Mouse (Mus musculus): ENCODE measurements around the gene Plxnd1. TPM values are rescaled to one million over a fixed set of nuclear protein-coding genes. Genes with fewer than 3 reads are reported as not detected.

The Plxnd1 gene
- polyA plus RNA-seq, 1 experiment from 2014 or later = 33.1 TPM

- H3K4me1 ChIP-seq = peaks cover 32% of the 10 kb centered on the region
- 0 out of 2 replicates have a peak, but pooled peaks cover 2% of the 10 kb centered on the region for H3K9me3 ChIP-seq
- no peaks in the 10 kb centered on the region for H3K36me3 ChIP-seq
- H3K27me3 ChIP-seq = no peaks in the 10 kb centered on the region
- no peak for ATAC-seq (ENCODE audit: insufficient number of reproducible peaks, insufficient read depth, low FRiP score, low TSS enrichment)
- no peak overlapping the region for H3K4me3 ChIP-seq
- H3K27ac ChIP-seq = no peak overlapping the region
- no peak overlapping the region for H3K4me2 ChIP-seq (replicated peaks)
- 89% methylated on average over 4 of the region's 4 CpGs for WGBS
- no peak overlapping the region for H3K9ac ChIP-seq
These were observed 39.6 kb downstream of the Plxnd1 start for GRCm38 (mm10) chr6:115955169-115955568.

- Histone ChIP-seq H3K4me1 (peaks cover 31% of the 10 kb centered on the region), H3K4me2 (replicated peaks) (no peak overlapping the region)
- 76% methylated on average over 9 of the region's 9 CpGs for WGBS
These were observed 40.2 kb downstream of the Plxnd1 start for GRCm38 (mm10) chr6:115954506-115955074.

GRCm38 (mm10) chr6:115946389-115946788, 48.4 kb downstream of the Plxnd1 start:
- Histone ChIP-seq H3K9me3 (no peaks in the 10 kb centered on the region), H3K9ac (no peak overlapping the region), H3K4me1 (peaks cover 11% of the 10 kb centered on the region), H3K36me3 (no peaks in the 10 kb centered on the region), H3K4me2 (replicated peaks) (no peak overlapping the region), H3K4me3 (no peak overlapping the region), H3K27ac (0 out of 2 replicates have a peak overlapping the region, but pooled peaks have one; percentile 31), H3K27me3 (no peaks in the 10 kb centered on the region)
- ATAC-seq (ENCODE audit: insufficient number of reproducible peaks, insufficient read depth, low FRiP score, low TSS enrichment) = no peak
- 58% methylated on average over 6 of the region's 6 CpGs for WGBS

More at GRCm38 (mm10) chr6:115954506-115955074, 40.2 kb downstream of the Plxnd1 start:
- H3K9ac ChIP-seq = no peak overlapping the region
- H3K4me3 ChIP-seq = no peak overlapping the region
- no peak overlapping the region for H3K27ac ChIP-seq
- no peak for ATAC-seq (ENCODE audit: insufficient number of reproducible peaks, insufficient read depth, low FRiP score, low TSS enrichment)
- H3K27me3 ChIP-seq = no peaks in the 10 kb centered on the region
- 0 out of 2 replicates have a peak, but pooled peaks cover 2% of the 10 kb centered on the region for H3K9me3 ChIP-seq
- H3K36me3 ChIP-seq = no peaks in the 10 kb centered on the region

- Histone ChIP-seq H3K9ac (no peak overlapping the region), H3K27ac (no peak overlapping the region), H3K36me3 (no peaks in the 10 kb centered on the region), H3K4me2 (replicated peaks) (no peak overlapping the region), H3K4me1 (peaks cover 15% of the 10 kb centered on the region), H3K27me3 (no peaks in the 10 kb centered on the region), H3K9me3 (no peaks in the 10 kb centered on the region), H3K4me3 (no peak overlapping the region)
- WGBS = 80% methylated on average over 8 of the region's 8 CpGs
- no peak for ATAC-seq (ENCODE audit: insufficient number of reproducible peaks, insufficient read depth, low FRiP score, low TSS enrichment)
These were observed 49.2 kb downstream of the Plxnd1 start for GRCm38 (mm10) chr6:115945633-115946032.

- no peaks in the 10 kb centered on the region for H3K9me3 ChIP-seq
- no peak within 1 kb of the TSS for H3K4me2 ChIP-seq (replicated peaks)
- no peaks in the 10 kb centered on the region for H3K27me3 ChIP-seq
- ATAC-seq (ENCODE audit: insufficient number of reproducible peaks, insufficient read depth, low FRiP score, low TSS enrichment) = no peak
- peaks cover 15% of the 10 kb centered on the region for H3K4me1 ChIP-seq
- H3K9ac ChIP-seq = no peak within 1 kb of the TSS
- H3K4me3 ChIP-seq = no peak within 1 kb of the TSS
- no peaks in the 10 kb centered on the region for H3K36me3 ChIP-seq
- no peak within 1 kb of the TSS for H3K27ac ChIP-seq
- 79% methylated on average over 5 of the region's 5 CpGs for WGBS
These were observed 50.2 kb downstream of the Plxnd1 start, which contains the start of gene H1foo for GRCm38 (mm10) chr6:115944638-115945037. Gene H1foo, plus strand, starts transcription at chr6:115944938.

- no peaks in the 10 kb centered on the region for H3K9me3 ChIP-seq
- ATAC-seq (ENCODE audit: insufficient number of reproducible peaks, insufficient read depth, low FRiP score, low TSS enrichment) = no peak
- H3K4me1 ChIP-seq = peaks cover 15% of the 10 kb centered on the region
- H3K9ac ChIP-seq = no peak overlapping the region
- H3K4me3 ChIP-seq = no peak overlapping the region
- no peaks in the 10 kb centered on the region for H3K27me3 ChIP-seq
- WGBS = 68% methylated on average over 9 of the region's 9 CpGs
- no peaks in the 10 kb centered on the region for H3K36me3 ChIP-seq
- no peak overlapping the region for H3K4me2 ChIP-seq (replicated peaks)
- no peak overlapping the region for H3K27ac ChIP-seq
These were observed 51.0 kb downstream of the Plxnd1 start for GRCm38 (mm10) chr6:115943498-115944427.

GRCm38 (mm10) chr6:115941128-115941527, 53.7 kb downstream of the Plxnd1 start:
- H3K27me3 ChIP-seq = no peaks in the 10 kb centered on the region
- no peak overlapping the region for H3K4me2 ChIP-seq (replicated peaks)
- 11% methylated on average over 8 of the region's 12 CpGs for WGBS

GRCm38 (mm10) chr6:115940603-115941002, 54.2 kb downstream of the Plxnd1 start:
- Histone ChIP-seq H3K4me2 (replicated peaks) (no peak overlapping the region), H3K9me3 (no peaks in the 10 kb centered on the region), H3K27ac (no peak overlapping the region), H3K27me3 (no peaks in the 10 kb centered on the region), H3K4me3 (no peak overlapping the region), H3K36me3 (no peaks in the 10 kb centered on the region), H3K9ac (no peak overlapping the region), H3K4me1 (0 out of 2 replicates have a peak, but pooled peaks cover 7% of the 10 kb centered on the region)
- WGBS = 79% methylated on average over 1 of the region's 1 CpGs
- ATAC-seq (ENCODE audit: insufficient number of reproducible peaks, insufficient read depth, low FRiP score, low TSS enrichment) = no peak

More at GRCm38 (mm10) chr6:115941128-115941527, 53.7 kb downstream of the Plxnd1 start:
- no peak overlapping the region for H3K9ac ChIP-seq
- no peak for ATAC-seq (ENCODE audit: insufficient number of reproducible peaks, insufficient read depth, low FRiP score, low TSS enrichment)
- 0 out of 2 replicates have a peak, but pooled peaks cover 7% of the 10 kb centered on the region for H3K4me1 ChIP-seq
- H3K27ac ChIP-seq = no peak overlapping the region
- no peaks in the 10 kb centered on the region for H3K36me3 ChIP-seq
- no peaks in the 10 kb centered on the region for H3K9me3 ChIP-seq
- H3K4me3 ChIP-seq = no peak overlapping the region

- WGBS = 68% methylated on average over 1 of the region's 1 CpGs
- Histone ChIP-seq H3K27me3 (no peaks in the 10 kb centered on the region), H3K9me3 (no peaks in the 10 kb centered on the region), H3K4me3 (no peak overlapping the region), H3K4me2 (replicated peaks) (no peak overlapping the region), H3K27ac (no peak overlapping the region), H3K9ac (no peak overlapping the region), H3K4me1 (0 out of 2 replicates have a peak, but pooled peaks cover 7% of the 10 kb centered on the region), H3K36me3 (no peaks in the 10 kb centered on the region)
- ATAC-seq (ENCODE audit: insufficient number of reproducible peaks, insufficient read depth, low FRiP score, low TSS enrichment) = no peak
These were observed 56.0 kb downstream of the Plxnd1 start for GRCm38 (mm10) chr6:115938798-115939197.

GRCm38 (mm10) chr6:115938011-115938410, 56.8 kb downstream of the Plxnd1 start:
- H3K36me3 ChIP-seq = no peaks in the 10 kb centered on the region
- H3K9me3 ChIP-seq = no peaks in the 10 kb centered on the region
- H3K4me1 ChIP-seq = 0 out of 2 replicates have a peak, but pooled peaks cover 7% of the 10 kb centered on the region
- 86% methylated on average over 2 of the region's 2 CpGs for WGBS
- H3K4me2 ChIP-seq (replicated peaks) = no peak overlapping the region
- H3K27ac ChIP-seq = no peak overlapping the region
- no peak overlapping the region for H3K4me3 ChIP-seq
- no peak overlapping the region for H3K9ac ChIP-seq
- H3K27me3 ChIP-seq = no peaks in the 10 kb centered on the region
- no peak for ATAC-seq (ENCODE audit: insufficient number of reproducible peaks, insufficient read depth, low FRiP score, low TSS enrichment)

- Histone ChIP-seq H3K4me1 (no peaks in the 10 kb centered on the region), H3K4me2 (replicated peaks) (no peak overlapping the region), H3K9ac (no peak overlapping the region), H3K27ac (no peak overlapping the region), H3K4me3 (no peak overlapping the region), H3K36me3 (no peaks in the 10 kb centered on the region), H3K9me3 (no peaks in the 10 kb centered on the region), H3K27me3 (no peaks in the 10 kb centered on the region)
- WGBS = 83% methylated on average over 8 of the region's 8 CpGs
- ATAC-seq (ENCODE audit: insufficient number of reproducible peaks, insufficient read depth, low FRiP score, low TSS enrichment) = no peak
These were observed 59.3 kb downstream of the Plxnd1 start for GRCm38 (mm10) chr6:115935544-115935943.

- 89% methylated on average over 3 of the region's 3 CpGs for WGBS
- no peak overlapping the region for H3K9ac ChIP-seq
These were observed 62.4 kb downstream of the Plxnd1 start for GRCm38 (mm10) chr6:115932391-115932790.

More at GRCm38 (mm10) chr6:115932391-115932790, 62.4 kb downstream of the Plxnd1 start:
- no peaks in the 10 kb centered on the region for H3K36me3 ChIP-seq
- H3K4me3 ChIP-seq = no peak overlapping the region
- H3K9me3 ChIP-seq = no peaks in the 10 kb centered on the region
- ATAC-seq (ENCODE audit: insufficient number of reproducible peaks, insufficient read depth, low FRiP score, low TSS enrichment) = no peak
- no peaks in the 10 kb centered on the region for H3K27me3 ChIP-seq
- H3K27ac ChIP-seq = no peak overlapping the region
- H3K4me1 ChIP-seq = no peaks in the 10 kb centered on the region
- H3K4me2 ChIP-seq (replicated peaks) = no peak overlapping the region
